Mouse (Mus musculus) heart, embryonic 12.5 days (tissue): ENCODE results near the gene Scgb2b24. TPM values are rescaled to one million over a fixed set of nuclear protein-coding genes. Genes with fewer than 3 reads are reported as not detected.

Source experiments
- ATAC-seq: fragments of 200-750 bp; cut with Nextera tagmentation; 2 replicates; pipeline ENCODE4 v1.8.0; 2017; ENCODE audit warnings: moderate TSS enrichment, moderate library complexity; ENCODE audit not compliant: insufficient number of reproducible peaks, low FRiP score
- H3K27ac ChIP-seq: fragments of 300-500 bp; sonication (generic); 2 replicates; pipeline ENCODE4 v1.5.1; 2016; ENCODE audit warnings: mild to moderate bottlenecking, moderate library complexity; ENCODE audit not compliant: poor library complexity, severe bottlenecking
- H3K27me3 ChIP-seq: fragments of 300-500 bp; sonication (generic); replicated peaks from 2 replicates; pipeline ENCODE4 v1.6.1; 2016; ENCODE audit warnings: mild to moderate bottlenecking, moderate library complexity
- H3K36me3 ChIP-seq: fragments of 300-500 bp; sonication (generic); 2 replicates; pipeline ENCODE4 v1.6.1; 2016; ENCODE audit warnings: mild to moderate bottlenecking, moderate library complexity
- H3K4me1 ChIP-seq: fragments of 300-500 bp; sonication (generic); replicated peaks from 2 replicates; pipeline ENCODE4 v1.6.1; 2016; ENCODE audit warnings: mild to moderate bottlenecking
- H3K4me2 ChIP-seq: fragments of 300-500 bp; sonication (generic); 2 replicates; pipeline ENCODE4 v1.6.1; 2016; ENCODE audit warnings: mild to moderate bottlenecking, moderate library complexity
- H3K4me3 ChIP-seq: fragments of 300-500 bp; sonication (generic); 2 replicates; pipeline ENCODE4 v1.5.1; 2016; ENCODE audit warnings: mild to moderate bottlenecking
- H3K9ac ChIP-seq: fragments of 300-500 bp; sonication (generic); 2 replicates; pipeline ENCODE4 v1.6.1; 2016; ENCODE audit warnings: mild to moderate bottlenecking, moderate library complexity
- H3K9me3 ChIP-seq: fragments of 300-500 bp; sonication (generic); replicated peaks from 2 replicates; pipeline ENCODE4 v1.6.1; 2016; ENCODE audit warnings: mild to moderate bottlenecking, moderate library complexity
- WGBS: fragments of 180-500 bp; shearing (Covaris S2); methylation state at CpG from one replicate; pipeline ENCODE4 v1.1.7; 2016; 5-methylcytosine and 5-hydroxymethylcytosine counted together
- polyA plus RNA-seq: library from polyadenylated mRNA; unstranded; fragments of >200 nt; fragmentation: Nextera tagmentation; extraction: Ambion mirVana; gene quantifications from 2 replicates; pipeline ENCODE4 v1.2.1, GENCODE M21; 2016

The Scgb2b24 gene
- polyA plus RNA-seq = not detected in 2 replicates

DNA sequence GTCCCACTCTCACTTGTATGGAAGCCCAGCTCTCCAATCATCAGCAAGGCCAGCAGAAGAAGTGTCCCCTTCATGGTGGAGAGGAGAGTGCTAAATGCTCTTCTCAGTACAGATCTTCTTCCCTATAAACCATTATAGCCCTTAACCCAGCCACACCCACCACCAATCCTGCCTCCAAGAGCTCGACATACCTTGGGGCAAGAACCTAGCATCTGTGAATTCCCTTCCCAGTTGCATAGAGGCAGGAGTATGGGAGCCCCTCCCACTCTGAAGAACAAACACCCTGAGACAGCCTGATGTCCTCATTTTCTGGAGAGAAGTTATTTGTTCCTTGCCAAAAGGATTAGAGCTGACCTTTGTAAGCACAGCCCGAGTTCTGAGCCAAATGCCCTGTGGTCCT lies at the start of gene Scgb2b24:
TSS of gene Scgb2b24 (minus strand) at position 101 of the 400 bp plus-strand sequence.
- no peak within 1 kb of the TSS for H3K4me2 ChIP-seq
- H3K4me1 ChIP-seq = no peaks in the 10 kb centered on the region
- H3K9ac ChIP-seq = no peak within 1 kb of the TSS
- no peak for ATAC-seq
- H3K27me3 ChIP-seq = no peaks in the 10 kb centered on the region
- H3K4me3 ChIP-seq = no peak within 1 kb of the TSS
- no peaks in the 10 kb centered on the region for H3K36me3 ChIP-seq
- peaks cover 88% of the 10 kb centered on the region for H3K9me3 ChIP-seq
- 71% methylated on average over 2 of the region's 2 CpGs for WGBS
- H3K27ac ChIP-seq = no peak within 1 kb of the TSS

DNA sequence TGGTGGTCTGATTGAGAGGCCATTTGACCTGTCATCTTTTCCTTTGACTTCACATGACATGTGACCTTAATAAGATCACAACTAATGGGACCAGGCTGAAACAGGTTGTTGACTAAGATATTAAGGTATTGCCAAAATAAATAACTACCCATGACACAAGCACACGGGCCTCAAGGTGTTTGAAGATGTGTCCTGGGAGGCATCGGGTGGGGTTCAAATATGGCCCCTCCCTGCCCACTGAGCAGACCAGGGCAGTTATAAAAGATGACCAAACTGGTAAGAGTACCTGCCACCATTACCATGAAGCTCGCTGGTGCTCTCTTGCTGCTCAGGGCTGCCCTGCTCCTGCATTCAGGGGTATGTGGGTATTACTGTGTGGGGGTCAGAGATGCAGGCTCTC lies 4.4 kb upstream of the Scgb2b24 start, which contains the start of gene Scgb1b24:
TSS of gene Scgb1b24 (plus strand) at position 301 of the 400 bp plus-strand sequence.
- WGBS = 64% methylated on average over 3 of the region's 3 CpGs
- H3K9me3 ChIP-seq = peaks cover 69% of the 10 kb centered on the region
- no peak within 1 kb of the TSS for H3K9ac ChIP-seq

GRCm38 (mm10) chr7:33689864-33690263 lies 49.2 kb downstream of the Scgb2b24 start:
- Histone ChIP-seq H3K4me3 (no peak overlapping the region), H3K27me3 (no peaks in the 10 kb centered on the region), H3K9ac (no peak overlapping the region), H3K4me1 (no peaks in the 10 kb centered on the region), H3K27ac (no peak overlapping the region), H3K9me3 (peaks cover 52% of the 10 kb centered on the region), H3K4me2 (no peak overlapping the region), H3K36me3 (no peaks in the 10 kb centered on the region)
- WGBS = 30% methylated on average over 1 of the region's 1 CpGs
- ATAC-seq = no peak

More for the DNA sequence above, 4.4 kb upstream of the Scgb2b24 start, which contains the start of gene Scgb1b24:
- no peak within 1 kb of the TSS for H3K27ac ChIP-seq
- ATAC-seq = no peak
- H3K4me1 ChIP-seq = no peaks in the 10 kb centered on the region
- H3K36me3 ChIP-seq = no peaks in the 10 kb centered on the region
- H3K4me2 ChIP-seq = no peak within 1 kb of the TSS
- H3K27me3 ChIP-seq = no peaks in the 10 kb centered on the region
- H3K4me3 ChIP-seq = no peak within 1 kb of the TSS

Other genes with a start within 250 kb of the Scgb2b24 start
- not detected in 2 replicates for gene Scgb2b21, start 218.9 kb downstream of the Scgb2b24 start, polyA plus RNA-seq
- gene Scgb1b24, start 4.5 kb upstream of the Scgb2b24 start, polyA plus RNA-seq = not detected in 2 replicates
- gene Scgb2b26, start 205.7 kb upstream of the Scgb2b24 start, polyA plus RNA-seq = not detected in 2 replicates